Mouse (Mus musculus) cerebellum, postnatal 10 days (tissue): ENCODE measurements at regions not wholly inside any gene's neighbourhood (a gene's known extent, or its start where the extent isn't known, plus 50 kb on each side); places are given as distances from the start of the nearest gene placed in this dataset.

ENCODE experiments used
- DNase-seq, 2 experiments: peaks; one replicate each; pipeline ENCODE4 v3.0.0; 2021; ENCODE audit warnings: mixed read lengths in 2 of 2

DNA sequence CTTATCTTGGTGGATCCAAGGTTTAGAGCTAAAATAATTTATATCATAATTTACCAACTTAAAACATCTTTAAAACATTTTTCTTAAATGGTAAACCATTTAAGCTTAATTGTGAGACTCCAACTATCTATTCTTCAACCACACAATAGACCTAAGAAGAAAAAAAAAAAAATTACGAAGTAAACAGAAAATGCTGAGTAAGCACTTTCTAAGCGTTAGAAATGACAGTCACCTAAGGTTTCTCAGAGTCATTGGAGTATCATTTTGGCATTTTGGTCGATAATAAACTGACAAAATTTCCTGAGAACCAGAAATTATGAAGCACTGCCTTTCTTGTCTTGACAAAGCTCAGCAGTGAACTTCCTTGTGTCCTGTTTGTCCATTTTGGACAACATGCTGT is 1323.7 kb upstream of the Pcdh7 start:
- DNase-seq: no peak

DNA sequence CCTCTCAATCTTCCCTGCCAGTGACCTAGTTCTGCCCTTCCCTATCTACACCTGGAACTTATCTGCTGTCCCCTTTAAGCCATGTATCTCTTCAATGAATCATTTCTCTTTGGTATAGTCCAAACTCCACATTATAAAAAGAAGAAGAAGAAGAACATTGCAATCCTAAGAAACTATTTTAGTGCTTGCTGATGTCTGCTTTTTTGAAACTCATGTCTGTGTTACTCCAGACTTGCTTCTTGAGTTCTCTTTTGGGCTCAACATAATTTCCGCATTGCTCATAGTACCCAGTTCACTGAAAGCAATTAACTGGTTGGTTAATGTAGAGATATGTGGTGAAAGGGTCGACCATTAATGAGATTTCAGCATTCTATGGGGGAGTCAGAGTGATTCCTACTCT is 1282.8 kb upstream of the Pcdh7 start:
- no peak for DNase-seq

DNA sequence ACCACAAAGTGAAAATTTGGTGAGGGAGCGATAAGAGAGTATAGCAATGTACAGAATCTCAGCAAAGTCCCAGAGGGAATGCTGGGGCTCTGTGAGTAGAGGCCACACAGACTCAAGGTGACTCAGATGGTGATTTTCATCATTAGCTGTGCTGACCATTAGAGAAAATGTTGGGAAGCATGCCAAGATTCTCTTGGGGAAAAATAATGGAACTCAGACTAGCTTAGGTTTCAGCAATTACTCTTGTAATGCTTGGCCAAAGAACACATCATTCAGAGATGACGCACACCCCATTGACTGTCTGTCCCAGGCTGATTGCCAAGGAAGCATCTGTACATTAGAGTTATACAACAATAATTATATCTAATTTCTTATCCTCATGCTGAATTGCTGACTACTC is 1277.3 kb upstream of the Pcdh7 start:
- peak; percentile 1 to 4 for DNase-seq

DNA sequence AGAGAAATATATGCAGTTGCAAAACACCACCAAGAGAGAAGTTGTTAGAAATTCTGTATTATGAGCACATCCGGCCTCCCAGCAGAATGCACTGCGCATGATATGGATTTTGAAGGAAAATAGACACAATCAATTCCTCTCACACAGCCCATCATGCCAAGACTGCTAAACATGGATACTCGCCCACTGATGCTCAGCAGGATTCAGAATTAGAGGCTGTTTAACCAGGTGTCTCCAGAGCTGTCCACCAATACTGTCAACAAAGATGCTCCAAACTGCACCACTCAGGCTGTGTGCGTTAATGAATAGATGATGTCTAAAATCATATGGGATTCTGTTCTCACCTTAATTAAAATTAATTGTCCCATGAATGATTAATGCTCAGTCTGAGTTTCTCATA is 1230.0 kb upstream of the Pcdh7 start:
- peak; percentile 38 to 68 for DNase-seq
